Mouse (Mus musculus): Measurements from ENCODE around the gene Gm20388.

- TF ChIP-seq CHD2 (IDR thresholded peaks at IDR 0.05; ENCODE audit: low read depth, low read length) (no peak), ZNF384 (IDR thresholded peaks at IDR 0.05; ENCODE audit: low read depth, low read length) (no peak), MAFK (IDR thresholded peaks at IDR 0.05; ENCODE audit: insufficient read depth, low read depth, low read length) (no peak), ZC3H11A (IDR thresholded peaks at IDR 0.05; ENCODE audit: borderline replicate concordance, low read depth, low read length) (no peak)
These were observed 1974.4 kb downstream of the Gm20388 start for GRCm38 (mm10) chr8:121885001-121885400.
